Mouse (Mus musculus) lung, adult 2 months (tissue): ENCODE data around the gene Hist1h2bj.

Source experiments
- CTCF ChIP-seq: fragments of 200-500 bp; IDR thresholded peaks from 2 replicates; pipeline ENCODE4 v1.5.1; 2011; ENCODE audit warnings: mild to moderate bottlenecking, low read length, control low read depth; ENCODE audit not compliant: insufficient read depth
- POLR2A ChIP-seq: fragments of 200-500 bp; IDR thresholded peaks from 2 replicates; pipeline ENCODE4 v1.6.1; 2011; ENCODE audit warnings: low read depth, mild to moderate bottlenecking, control low read depth, low read length, borderline replicate concordance; ENCODE audit errors: extremely low read depth

DNA sequence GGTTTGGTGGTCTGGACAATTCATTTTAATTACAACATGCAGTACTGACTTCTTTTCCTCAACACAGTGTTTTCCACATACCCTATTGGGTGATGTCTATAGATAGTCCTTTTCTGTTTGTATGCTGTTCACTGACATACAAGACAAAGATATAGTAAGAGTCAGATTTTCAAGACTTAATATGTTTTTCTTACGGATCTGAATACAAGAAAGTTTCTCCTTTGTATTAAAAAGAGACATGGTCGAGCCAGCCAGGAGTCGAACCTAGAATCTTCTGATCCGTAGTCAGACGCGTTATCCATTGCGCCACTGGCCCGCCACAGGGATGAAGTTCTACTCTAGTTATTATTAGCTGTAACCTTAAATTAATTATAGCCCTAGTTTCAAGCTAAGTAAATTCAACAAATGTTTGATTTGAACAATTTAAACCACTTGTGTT lies 22.1 kb upstream of the Hist1h2bj start:
- TF ChIP-seq POLR2A, result no peak
- no peak for TF ChIP-seq CTCF
